Mouse (Mus musculus): ENCODE measurements around the gene Fam222a. TPM values are rescaled to one million over a fixed set of nuclear protein-coding genes. Genes with fewer than 3 reads are reported as not detected.

Fam222a gene
- polyA plus RNA-seq, 2 experiments = 0.56 to 0.71 TPM

DNA sequence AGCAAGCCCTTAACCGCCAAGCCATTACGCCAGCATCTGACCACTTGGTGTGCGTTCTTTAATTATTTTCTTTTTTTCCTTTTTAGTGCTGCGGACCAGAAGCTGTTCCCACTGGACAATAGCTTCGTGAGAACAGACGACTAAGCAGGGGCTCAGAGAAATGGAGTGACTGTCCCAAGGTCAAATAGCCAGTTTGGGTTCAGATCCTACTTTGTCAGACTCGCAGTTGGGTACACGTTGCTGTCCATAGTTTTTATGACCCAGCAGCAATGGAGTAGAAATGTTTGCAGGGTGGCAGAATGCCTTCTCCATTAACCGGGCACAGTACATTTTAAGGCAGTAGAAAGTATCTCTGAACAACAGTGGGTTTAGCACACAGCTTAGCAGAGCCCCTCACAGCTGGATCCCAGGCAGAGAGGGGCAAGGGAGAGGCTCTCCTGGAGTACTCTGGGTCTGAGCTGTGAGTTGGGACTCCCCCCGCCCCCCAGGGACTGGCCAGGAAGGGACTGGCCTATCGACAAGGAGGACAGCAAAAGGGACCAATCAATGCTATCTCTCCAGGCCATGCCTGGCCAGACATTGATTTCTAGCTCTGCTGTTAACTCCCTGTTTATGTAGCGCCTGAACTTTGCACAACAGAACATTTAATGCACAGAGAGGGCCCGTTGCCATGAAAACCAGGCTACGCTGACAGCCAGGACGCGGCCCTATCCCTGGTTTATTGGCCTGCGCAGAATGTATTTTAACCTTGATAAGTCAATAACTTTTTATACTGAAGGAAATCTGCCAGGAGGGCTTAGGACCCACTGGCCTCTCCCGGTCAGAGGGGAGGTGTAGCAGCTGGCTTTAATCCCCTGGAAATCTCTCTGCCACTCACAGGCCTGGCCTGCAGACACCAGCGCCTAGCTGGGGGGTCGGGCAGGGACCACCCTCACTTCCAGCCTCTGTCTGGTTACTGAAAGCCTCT lies 9.8 kb upstream of the Fam222a start:
- peak in 2 of 3 experiments; percentile 30 to 35 for DNase-seq (ENCODE audit: low read depth in 3 of 3, low spot score in 3 of 3)
- Histone ChIP-seq H3K4me1 (replicated peaks; ENCODE audit: control insufficient read depth in 2 of 2, insufficient read depth in 2 of 2, low read length in 1 of 2) (peaks cover 0 to 7% of the 10 kb centered on the region in 2 experiments; a peak in 1 of 4 replicates), H3K36me3 (replicated peaks; ENCODE audit: control insufficient read depth, insufficient read depth, low read depth) (no peaks in the 10 kb centered on the region), H3K9me3 (ENCODE audit: control insufficient read depth, low read length) (no peaks in the 10 kb centered on the region), H3K4me3 (ENCODE audit: insufficient read depth in 1 of 2, low read depth in 2 of 2, low read length in 2 of 2) (no peak overlapping the region), H3K4me2 (ENCODE audit: low read depth) (no peak overlapping the region), H3K9ac (replicated peaks) (no peak overlapping the region), H3K27ac (no peak overlapping the region; the same call in 1 of the 2 replicates), H3K27me3 (ENCODE audit: control insufficient read depth, insufficient read depth, low read length) (no peaks in the 10 kb centered on the region)
- TF ChIP-seq EP300 (IDR thresholded peaks at IDR 0.05; ENCODE audit: low read depth) (no peak), CTCF (IDR thresholded peaks at IDR 0.05; ENCODE audit: low read depth) (no peak)
- WGBS (ENCODE audit: insufficient replicate concordance) = 54% methylated on average over 20 of the region's 20 CpGs
- peak; percentile 83 for ATAC-seq (ENCODE audit: insufficient read depth)

- Histone ChIP-seq H3K27me3 (ENCODE audit: control insufficient read depth, insufficient read depth, low read length) (no peaks in the 10 kb centered on the region), H3K4me2 (ENCODE audit: low read depth) (peak overlapping the region; percentile 22), H3K4me1 (replicated peaks; ENCODE audit: control insufficient read depth in 2 of 2, insufficient read depth in 2 of 2, low read length in 1 of 2) (peaks cover 0 to 9% of the 10 kb centered on the region in 2 experiments; a peak in 2 of 4 replicates), H3K4me3 (ENCODE audit: insufficient read depth in 1 of 2, low read depth in 2 of 2, low read length in 2 of 2) (no peak overlapping the region), H3K9ac (replicated peaks) (no peak overlapping the region), H3K9me3 (ENCODE audit: control insufficient read depth, low read length) (no peaks in the 10 kb centered on the region; the same call in 1 of the 2 replicates), H3K27ac (no peak overlapping the region), H3K36me3 (replicated peaks; ENCODE audit: control insufficient read depth, insufficient read depth, low read depth) (no peaks in the 10 kb centered on the region)
- ATAC-seq (ENCODE audit: insufficient read depth) (0 out of 2 replicates have a peak, but pooled peaks have one; percentile 17), DNase-seq (ENCODE audit: low read depth in 3 of 3, low spot score in 3 of 3) (no peak)
- TF ChIP-seq EP300 (IDR thresholded peaks at IDR 0.05; ENCODE audit: low read depth) = no peak
- no peak for TF ChIP-seq CTCF (IDR thresholded peaks at IDR 0.05; ENCODE audit: low read depth)
- 10% methylated on average over 9 of the region's 9 CpGs for WGBS (ENCODE audit: insufficient replicate concordance)
Measured at GRCm38 (mm10) chr5:114560533-114560936, 7.3 kb upstream of the Fam222a start.

- DNase-seq (ENCODE audit: low read depth in 3 of 3, low spot score in 3 of 3) (no peak), ATAC-seq (ENCODE audit: insufficient read depth) (no peak)
- Histone ChIP-seq H3K9me3 (ENCODE audit: control insufficient read depth, low read length) (no peaks in the 10 kb centered on the region; the same call in 1 of the 2 replicates), H3K4me1 (replicated peaks; ENCODE audit: control insufficient read depth in 2 of 2, insufficient read depth in 2 of 2, low read length in 1 of 2) (peaks cover 0 to 9% of the 10 kb centered on the region in 2 experiments; a peak in 2 of 4 replicates), H3K36me3 (replicated peaks; ENCODE audit: control insufficient read depth, insufficient read depth, low read depth) (no peaks in the 10 kb centered on the region), H3K4me3 (ENCODE audit: insufficient read depth in 1 of 2, low read depth in 2 of 2, low read length in 2 of 2) (no peak overlapping the region), H3K4me2 (ENCODE audit: low read depth) (peak overlapping the region; percentile 22), H3K9ac (replicated peaks) (no peak overlapping the region), H3K27me3 (ENCODE audit: control insufficient read depth, insufficient read depth, low read length) (no peaks in the 10 kb centered on the region), H3K27ac (no peak overlapping the region)
- WGBS (ENCODE audit: insufficient replicate concordance) = 42% methylated on average over 5 of the region's 5 CpGs
- TF ChIP-seq EP300 (IDR thresholded peaks at IDR 0.05; ENCODE audit: low read depth) = no peak
- TF ChIP-seq CTCF (IDR thresholded peaks at IDR 0.05; ENCODE audit: low read depth) = no peak
Measured at GRCm38 (mm10) chr5:114560965-114561364, 6.9 kb upstream of the Fam222a start.

DNA sequence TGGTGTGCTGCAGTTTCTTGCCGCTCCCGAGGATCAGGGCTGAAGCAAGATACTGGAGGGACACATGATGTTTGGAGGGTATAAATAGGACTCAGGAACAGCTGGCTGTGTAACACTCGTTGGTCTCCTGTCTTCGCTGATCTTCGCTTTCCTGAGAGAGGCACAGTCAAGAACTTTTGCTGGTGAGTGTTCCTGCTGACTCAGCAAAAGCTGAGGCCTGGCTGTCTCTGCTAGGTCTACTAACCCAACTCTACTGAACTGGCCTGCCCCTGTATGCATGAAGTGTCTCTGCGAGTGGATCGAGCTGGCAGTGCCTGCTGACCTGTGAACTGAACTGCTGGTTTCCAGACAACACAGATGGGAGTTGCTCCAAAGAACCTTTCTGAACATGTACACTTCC lies 3.8 kb upstream of the Fam222a start:
- Histone ChIP-seq H3K4me2 (ENCODE audit: low read depth) (no peak overlapping the region), H3K9ac (replicated peaks) (no peak overlapping the region), H3K36me3 (replicated peaks; ENCODE audit: control insufficient read depth, insufficient read depth, low read depth) (no peaks in the 10 kb centered on the region), H3K27me3 (ENCODE audit: control insufficient read depth, insufficient read depth, low read length) (peaks cover 27% of the 10 kb centered on the region), H3K27ac (no peak overlapping the region), H3K4me3 (ENCODE audit: insufficient read depth in 1 of 2, low read depth in 2 of 2, low read length in 2 of 2) (no peak overlapping the region), H3K4me1 (replicated peaks; ENCODE audit: control insufficient read depth in 2 of 2, insufficient read depth in 2 of 2, low read length in 1 of 2) (peaks cover 0 to 4% of the 10 kb centered on the region in 2 experiments; a peak in 2 of 4 replicates), H3K9me3 (ENCODE audit: control insufficient read depth, low read length) (no peaks in the 10 kb centered on the region; the same call in 1 of the 2 replicates)
- WGBS (ENCODE audit: insufficient replicate concordance) = 78% methylated on average over 7 of the region's 7 CpGs
- ATAC-seq (ENCODE audit: insufficient read depth) = no peak
- no peak for DNase-seq (ENCODE audit: low read depth in 3 of 3, low spot score in 3 of 3)
- no peak for TF ChIP-seq CTCF (IDR thresholded peaks at IDR 0.05; ENCODE audit: low read depth)
- TF ChIP-seq EP300 (IDR thresholded peaks at IDR 0.05; ENCODE audit: low read depth) = no peak

- Histone ChIP-seq H3K27ac (no peak overlapping the region), H3K9ac (replicated peaks) (no peak overlapping the region), H3K36me3 (replicated peaks; ENCODE audit: control insufficient read depth, insufficient read depth, low read depth) (no peaks in the 10 kb centered on the region), H3K4me3 (ENCODE audit: insufficient read depth in 1 of 2, low read depth in 2 of 2, low read length in 2 of 2) (no peak overlapping the region), H3K4me2 (ENCODE audit: low read depth) (no peak overlapping the region), H3K4me1 (replicated peaks; ENCODE audit: control insufficient read depth in 2 of 2, insufficient read depth in 2 of 2, low read length in 1 of 2) (peaks cover 0 to 2% of the 10 kb centered on the region in 2 experiments; a peak in 2 of 4 replicates), H3K9me3 (ENCODE audit: control insufficient read depth, low read length) (no peaks in the 10 kb centered on the region; the same call in 1 of the 2 replicates), H3K27me3 (ENCODE audit: control insufficient read depth, insufficient read depth, low read length) (peaks cover 37% of the 10 kb centered on the region)
- no peak for TF ChIP-seq EP300 (IDR thresholded peaks at IDR 0.05; ENCODE audit: low read depth)
- no peak for TF ChIP-seq CTCF (IDR thresholded peaks at IDR 0.05; ENCODE audit: low read depth)
- ATAC-seq (ENCODE audit: insufficient read depth) (no peak), DNase-seq (ENCODE audit: low read depth in 3 of 3, low spot score in 3 of 3) (no peak)
- 8% methylated on average over 12 of the region's 12 CpGs for WGBS (ENCODE audit: insufficient replicate concordance)
Measured at GRCm38 (mm10) chr5:114565305-114565704, 2.5 kb upstream of the Fam222a start.
